Mouse (Mus musculus) megakaryocyte, embryonic 14.5 days (primary cell): ENCODE results near the gene Mast4. TPM values are rescaled to one million over a fixed set of nuclear protein-coding genes. Genes with fewer than 3 reads are reported as not detected.

Experiments used
- H3K27me3 ChIP-seq: replicated peaks from 2 replicates; pipeline ENCODE3; 2012; ENCODE audit warnings: inconsistent platforms
- H3K36me3 ChIP-seq: replicated peaks from 2 replicates; pipeline ENCODE3; 2012; ENCODE audit warnings: low read length, inconsistent platforms, mixed read lengths
- H3K4me1 ChIP-seq: 2 replicates; pipeline ENCODE4 v1.6.1; 2012; ENCODE audit warnings: inconsistent platforms
- H3K4me3 ChIP-seq: replicated peaks from 2 replicates; pipeline ENCODE3; 2012; ENCODE audit warnings: moderate library complexity, mild to moderate bottlenecking, inconsistent platforms
- H3K9me3 ChIP-seq: 2 replicates; pipeline ENCODE4 v1.6.1; 2012; ENCODE audit warnings: inconsistent platforms
- FLI1 ChIP-seq: IDR thresholded peaks from 2 replicates; pipeline ENCODE4 v1.6.1; 2012; ENCODE audit warnings: low read length, inconsistent platforms, mixed read lengths
- GATA1 ChIP-seq: IDR thresholded peaks from 3 replicates; pipeline ENCODE4 v1.6.1; 2012; ENCODE audit warnings: mixed read lengths, low read length, inconsistent platforms, borderline replicate concordance
- polyA plus RNA-seq: library from polyadenylated mRNA; stranded (reverse); fragments of >175 nt; gene quantifications from 2 replicates; pipeline ENCODE4 v1.2.3, GENCODE M21; 2012; ENCODE audit warnings: low replicate concordance; ENCODE audit not compliant: insufficient read depth

The Mast4 gene
- polyA plus RNA-seq, 1 experiment, result 3.5 TPM

DNA sequence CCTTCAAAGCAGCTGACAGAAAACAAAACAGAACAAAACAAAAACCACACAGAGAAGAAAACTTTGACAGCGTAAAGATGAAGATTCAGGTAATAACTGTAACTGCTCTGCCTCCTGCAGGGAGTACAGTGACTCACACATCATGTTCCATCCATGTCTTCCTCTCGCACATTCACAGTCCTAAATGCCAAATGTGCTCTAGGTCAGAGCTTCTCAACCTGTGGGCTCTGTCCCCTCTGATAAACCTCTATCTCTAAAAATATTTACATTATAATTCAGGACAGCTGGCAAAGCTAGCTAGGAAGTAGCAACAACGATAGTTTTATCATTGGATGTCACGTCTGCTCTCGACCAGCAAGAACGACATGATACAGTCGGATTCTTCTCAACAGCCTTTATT, 517.6 kb downstream of the Mast4 start:
- no peak overlapping the region for H3K4me3 ChIP-seq
- H3K9me3 ChIP-seq, result no peaks in the 10 kb centered on the region
- H3K36me3 ChIP-seq, result peaks cover 40% of the 10 kb centered on the region
- H3K4me1 ChIP-seq, result peaks cover 35% of the 10 kb centered on the region
- TF ChIP-seq FLI1 (no peak), GATA1 (no peak)
- no peaks in the 10 kb centered on the region for H3K27me3 ChIP-seq

DNA sequence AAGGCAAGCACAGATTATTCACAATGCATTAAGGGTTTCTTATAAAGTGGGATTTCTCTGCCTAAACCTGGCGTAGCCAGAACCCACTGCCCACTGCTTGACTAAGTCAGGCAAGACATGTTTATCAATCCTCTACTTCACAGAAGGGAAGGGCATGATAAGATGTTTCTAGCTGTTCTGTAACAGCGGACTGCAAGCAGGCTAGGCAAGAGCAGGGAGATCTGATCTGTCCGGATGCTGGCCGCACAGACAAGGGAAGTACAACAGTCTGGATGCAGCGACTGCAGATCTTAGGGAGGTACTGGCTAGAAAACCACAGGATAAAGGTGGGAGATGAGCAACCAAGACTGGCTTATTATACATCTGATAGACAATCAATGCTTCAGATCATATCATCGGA, 519.1 kb downstream of the Mast4 start:
- H3K9me3 ChIP-seq, result no peaks in the 10 kb centered on the region
- no peaks in the 10 kb centered on the region for H3K27me3 ChIP-seq
- H3K4me1 ChIP-seq, result peaks cover 36% of the 10 kb centered on the region
- no peak for TF ChIP-seq FLI1
- no peak for TF ChIP-seq GATA1
- peaks cover 42% of the 10 kb centered on the region for H3K36me3 ChIP-seq
- no peak overlapping the region for H3K4me3 ChIP-seq

DNA sequence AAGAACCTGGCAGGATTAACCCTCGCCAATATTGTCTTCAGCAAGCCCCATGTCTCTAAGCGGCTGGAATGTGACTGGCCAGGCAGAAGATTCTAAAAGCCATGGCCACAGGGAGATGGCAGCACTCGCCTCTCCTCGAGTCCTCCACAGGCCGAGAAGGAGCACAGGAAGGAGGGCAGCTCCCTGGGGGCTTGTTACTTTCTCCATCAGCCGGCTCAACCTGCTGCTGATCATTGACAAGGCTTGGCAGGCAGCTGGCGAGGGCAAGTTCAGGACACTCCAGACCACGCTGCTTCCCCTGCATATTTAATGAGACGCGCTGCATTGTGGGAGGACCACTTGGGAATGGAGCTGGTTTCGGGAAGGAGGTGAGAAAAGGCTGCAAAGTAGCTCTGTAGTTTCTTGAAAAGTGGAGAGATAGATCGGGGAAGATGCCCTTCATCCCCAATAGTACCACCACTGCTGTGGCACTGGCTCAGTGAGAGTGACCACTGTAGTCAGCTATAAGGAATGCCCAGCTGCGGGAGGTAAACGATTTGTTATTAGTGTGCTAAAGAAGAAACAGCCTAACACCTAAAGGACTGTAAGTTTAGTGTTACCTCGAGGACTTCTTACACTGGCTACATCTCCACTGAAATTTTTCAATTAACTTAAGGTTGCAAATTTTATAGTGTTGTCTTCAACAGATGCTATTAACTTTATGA, 523.0 kb downstream of the Mast4 start:
- no peak overlapping the region for H3K4me3 ChIP-seq
- no peaks in the 10 kb centered on the region for H3K27me3 ChIP-seq

DNA sequence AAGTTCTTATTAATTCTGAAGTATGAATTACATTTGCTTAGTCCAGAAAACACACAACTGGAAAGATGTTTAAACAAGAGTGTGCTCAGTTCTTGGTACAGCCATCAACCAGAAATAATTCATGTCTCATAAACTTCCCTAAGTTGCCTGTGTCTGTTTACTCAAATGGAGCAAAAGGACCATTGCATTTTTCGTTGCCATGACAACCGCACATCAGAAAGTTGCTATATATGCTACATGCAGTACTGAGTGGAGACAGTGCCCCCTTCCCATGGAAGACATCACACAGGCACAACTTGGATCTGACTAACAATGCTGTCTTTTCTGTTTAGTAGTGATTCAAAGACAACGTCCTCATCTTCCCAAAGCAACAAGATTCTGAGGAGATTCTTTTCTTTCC, 527.6 kb downstream of the Mast4 start:
- Histone ChIP-seq H3K4me3 (no peak overlapping the region), H3K4me1 (peaks cover 23% of the 10 kb centered on the region), H3K36me3 (peaks cover 67% of the 10 kb centered on the region), H3K27me3 (no peaks in the 10 kb centered on the region), H3K9me3 (no peaks in the 10 kb centered on the region)
- no peak for TF ChIP-seq FLI1

More for the DNA sequence above, 523.0 kb downstream of the Mast4 start:
- no peaks in the 10 kb centered on the region for H3K9me3 ChIP-seq
- H3K36me3 ChIP-seq, result peaks cover 69% of the 10 kb centered on the region
- H3K4me1 ChIP-seq, result peaks cover 24% of the 10 kb centered on the region
- TF ChIP-seq FLI1 (no peak), GATA1 (no peak)

DNA sequence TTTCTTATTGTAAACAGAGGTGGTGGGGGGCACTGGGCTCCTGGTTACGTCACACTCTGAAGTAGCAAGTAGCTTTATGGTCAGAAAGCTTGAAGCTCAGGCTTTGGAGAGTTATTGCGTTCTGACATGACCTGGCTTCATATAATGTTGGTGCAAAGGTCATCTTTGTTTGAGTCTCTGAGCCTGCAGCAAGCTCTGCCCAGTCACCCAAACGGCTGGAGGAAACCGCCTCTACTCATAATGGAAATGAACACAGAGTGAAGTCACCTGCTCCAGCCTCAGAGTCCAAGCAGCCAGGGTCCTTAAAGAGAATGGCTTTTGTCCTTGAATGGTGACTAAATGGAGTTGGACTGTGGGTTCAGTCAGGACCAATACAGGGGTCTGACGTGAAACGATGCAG, 529.1 kb downstream of the Mast4 start:
- H3K36me3 ChIP-seq, result peaks cover 69% of the 10 kb centered on the region
- H3K27me3 ChIP-seq, result no peaks in the 10 kb centered on the region
- no peak for TF ChIP-seq GATA1
- TF ChIP-seq FLI1, result no peak
- no peaks in the 10 kb centered on the region for H3K9me3 ChIP-seq
- no peak overlapping the region for H3K4me3 ChIP-seq
- H3K4me1 ChIP-seq, result peaks cover 10% of the 10 kb centered on the region

DNA sequence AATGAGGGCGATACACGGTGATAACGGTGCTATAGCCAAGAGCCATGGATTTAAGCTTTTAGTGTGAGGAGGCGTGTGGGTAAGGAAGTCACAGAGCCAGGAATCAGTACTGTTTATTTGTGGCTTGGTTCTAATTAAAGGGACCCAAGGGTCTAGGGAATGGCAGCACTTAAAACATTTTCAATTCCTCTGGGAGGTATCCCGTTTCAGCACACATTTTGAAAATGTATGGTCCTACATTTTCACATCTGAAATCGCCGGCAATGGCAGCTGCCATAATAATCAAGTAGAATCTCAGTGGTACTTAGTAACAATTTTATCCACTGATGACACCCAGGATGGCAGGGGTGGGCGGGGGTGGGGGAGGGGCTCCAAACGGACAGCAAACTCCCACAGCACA, 531.1 kb downstream of the Mast4 start:
- H3K9me3 ChIP-seq, result no peaks in the 10 kb centered on the region
- H3K36me3 ChIP-seq, result peaks cover 61% of the 10 kb centered on the region
- peaks cover 10% of the 10 kb centered on the region for H3K4me1 ChIP-seq
- H3K4me3 ChIP-seq, result no peak overlapping the region
- TF ChIP-seq GATA1, result no peak
- no peak for TF ChIP-seq FLI1
- no peaks in the 10 kb centered on the region for H3K27me3 ChIP-seq

DNA sequence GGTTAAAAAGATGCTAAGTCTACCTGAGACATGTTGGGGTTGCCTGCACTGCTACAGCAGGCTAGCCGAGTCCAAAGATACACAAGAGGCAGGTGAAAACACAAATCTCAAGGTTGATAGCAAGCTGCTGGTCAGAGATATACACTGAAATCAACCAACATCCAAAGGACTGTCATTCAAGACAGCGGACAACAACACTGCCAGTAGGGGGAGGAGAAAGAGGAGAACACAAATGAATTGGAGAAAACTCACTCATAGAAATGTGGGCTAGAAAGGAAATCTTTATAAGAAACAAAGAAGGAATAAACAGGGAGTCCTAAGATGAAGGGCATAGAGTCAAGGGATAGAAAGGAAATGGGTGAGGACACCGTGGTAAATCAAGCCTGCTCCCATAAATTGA, 542.1 kb downstream of the Mast4 start:
- H3K4me1 ChIP-seq, result peaks cover 20% of the 10 kb centered on the region
- H3K27me3 ChIP-seq, result no peaks in the 10 kb centered on the region
- no peaks in the 10 kb centered on the region for H3K9me3 ChIP-seq
- no peak overlapping the region for H3K4me3 ChIP-seq
- H3K36me3 ChIP-seq, result peaks cover 96% of the 10 kb centered on the region
- TF ChIP-seq FLI1, result no peak

DNA sequence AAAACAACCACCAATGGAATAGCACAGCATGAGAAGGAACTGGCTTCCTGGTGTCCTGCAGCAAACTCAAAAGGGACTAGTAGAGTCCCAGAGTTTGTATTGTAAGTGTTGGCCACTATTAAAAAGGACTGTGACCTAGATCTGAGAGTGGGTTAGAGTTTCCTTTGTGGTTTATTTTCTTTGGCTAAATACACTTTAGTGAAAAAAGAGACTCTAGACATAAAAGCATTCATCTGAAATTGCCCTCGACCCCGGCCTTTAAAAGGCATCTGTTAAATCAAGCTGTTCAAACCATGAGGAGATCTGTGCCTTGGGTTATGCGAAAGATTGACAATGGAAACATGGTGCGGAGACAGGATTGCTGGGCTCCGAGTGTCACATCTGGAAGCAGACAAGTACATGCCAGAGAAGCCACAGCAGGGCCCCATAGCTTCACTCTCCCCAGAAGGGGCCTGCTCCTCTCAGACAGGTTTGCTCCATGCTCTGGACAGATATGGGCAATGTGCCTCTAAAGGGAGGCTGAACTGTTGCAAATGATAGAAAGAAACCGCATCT, 543.6 kb downstream of the Mast4 start:
- H3K36me3 ChIP-seq, result peaks cover 95% of the 10 kb centered on the region
- no peak overlapping the region for H3K4me3 ChIP-seq

DNA sequence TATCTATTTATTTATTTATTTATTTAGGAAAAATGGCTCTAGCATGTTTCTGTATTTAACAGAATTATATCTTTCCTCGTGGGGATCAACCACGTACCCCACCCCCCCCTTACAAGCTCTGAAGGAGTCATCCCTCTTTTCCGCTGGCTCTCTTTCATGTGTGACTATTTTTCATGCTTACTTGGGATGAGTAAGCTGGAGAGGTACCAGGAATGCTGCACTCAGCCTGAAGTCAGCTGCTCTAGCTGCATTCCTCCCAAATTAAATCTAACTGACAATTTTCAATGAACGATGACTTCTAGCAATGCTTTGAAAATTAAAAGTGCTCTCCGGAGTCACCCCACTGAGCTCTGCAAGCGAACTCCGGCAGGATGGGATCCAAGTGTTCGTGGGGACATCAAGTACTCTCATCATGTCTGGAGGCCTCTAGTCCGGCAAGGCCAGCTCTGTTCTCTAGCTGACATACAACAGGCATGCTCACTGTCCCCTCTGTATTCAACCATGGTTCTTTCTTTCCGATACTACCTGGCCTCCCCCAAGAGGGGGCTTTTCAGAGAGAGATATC, 547.5 kb downstream of the Mast4 start:
- peaks cover 93% of the 10 kb centered on the region for H3K36me3 ChIP-seq
- H3K27me3 ChIP-seq, result no peaks in the 10 kb centered on the region
- no peak for TF ChIP-seq GATA1
- no peak for TF ChIP-seq FLI1
- no peaks in the 10 kb centered on the region for H3K9me3 ChIP-seq
- H3K4me1 ChIP-seq, result peaks cover 13% of the 10 kb centered on the region
- H3K4me3 ChIP-seq, result no peak overlapping the region

More for the DNA sequence above, 543.6 kb downstream of the Mast4 start:
- Histone ChIP-seq H3K4me1 (peaks cover 20% of the 10 kb centered on the region), H3K9me3 (no peaks in the 10 kb centered on the region), H3K27me3 (no peaks in the 10 kb centered on the region)
- TF ChIP-seq FLI1 (no peak), GATA1 (no peak)

DNA sequence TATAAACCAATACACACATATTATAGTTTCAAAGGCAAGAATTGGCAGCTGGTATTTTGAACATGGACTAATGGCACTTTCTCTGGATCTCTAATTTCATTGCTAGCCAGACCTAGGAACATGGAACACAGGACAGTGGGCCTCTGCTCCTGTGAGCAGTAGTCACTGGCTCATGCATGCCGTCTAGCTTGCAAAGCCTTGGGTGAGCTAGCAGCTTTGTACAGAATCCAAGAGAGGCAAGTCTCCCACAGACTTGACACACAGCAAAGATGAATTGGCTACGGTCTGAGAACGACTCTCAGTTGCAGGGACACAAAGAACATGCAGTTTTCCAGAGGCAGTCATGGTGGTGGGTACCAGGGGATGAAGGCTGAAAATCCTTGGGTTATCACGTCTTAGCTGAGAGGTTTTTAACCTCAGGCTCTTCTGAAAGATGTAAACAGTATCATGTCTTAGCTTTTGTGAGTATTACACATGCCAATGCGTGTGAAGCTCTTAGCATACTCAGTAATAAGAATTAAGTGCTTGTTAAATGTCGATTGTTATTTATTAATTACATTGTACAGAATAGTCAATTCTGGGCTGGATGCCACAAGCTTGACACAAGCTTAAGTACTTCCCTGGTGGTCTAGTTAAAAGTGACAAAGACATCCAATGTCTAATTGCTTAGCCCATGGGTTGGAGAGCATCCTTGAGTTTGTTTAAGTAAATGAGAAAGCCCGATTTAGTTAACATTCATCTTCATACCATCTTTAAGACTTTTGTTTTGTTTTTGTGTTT, 550.6 kb downstream of the Mast4 start:
- Histone ChIP-seq H3K4me1 (no peaks in the 10 kb centered on the region), H3K9me3 (no peaks in the 10 kb centered on the region), H3K27me3 (no peaks in the 10 kb centered on the region), H3K36me3 (peaks cover 96% of the 10 kb centered on the region), H3K4me3 (no peak overlapping the region)
- TF ChIP-seq FLI1 (no peak), GATA1 (no peak)
